Comparison of ENCODE assay signal across 8 mouse cellular contexts in the genomic region with DNA sequence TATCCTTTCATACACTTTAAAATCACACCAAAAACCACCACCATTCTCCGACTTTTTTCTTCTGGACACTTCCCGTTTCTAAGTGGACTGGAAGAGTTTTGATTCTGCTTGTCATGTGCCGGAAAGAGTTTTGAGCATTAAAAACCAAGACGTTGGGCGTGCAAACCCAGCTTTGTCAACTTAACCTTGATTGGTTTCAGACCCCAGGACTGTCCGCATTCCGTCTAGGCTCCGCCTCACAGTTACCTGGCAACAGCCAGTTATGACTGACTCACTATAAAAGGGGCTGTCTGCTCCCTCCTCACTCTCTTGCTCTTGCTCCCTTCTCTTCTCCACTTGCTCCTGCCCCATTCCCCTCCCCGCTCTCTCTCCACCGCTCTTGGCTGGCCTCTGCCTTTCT. TPM values are rescaled to one million over a fixed set of nuclear protein-coding genes. Genes with fewer than 3 reads are reported as not detected.
DNase-seq lines count a peak whose midpoint lies in the region; ATAC-seq and TF ChIP-seq lines count a peak whose summit lies in the region.

No protein-coding gene starts in this region.

- H3K4me2 ChIP-seq in forebrain, embryonic 13.5 days, result peak overlapping the region; percentile 10; the same call in 1 of the 2 replicates
- H3K4me2 ChIP-seq in forebrain, embryonic 14.5 days (ENCODE audit: low read length), result no peak overlapping the region
- no peak overlapping the region; the same call in 1 of the 2 replicates for H3K4me2 ChIP-seq in midbrain, embryonic 12.5 days (replicated peaks)
- no peak overlapping the region for H3K4me2 ChIP-seq in midbrain, embryonic 11.5 days
- peak overlapping the region; percentile 31; the same call in 1 of the 2 replicates for H3K4me2 ChIP-seq in stomach, postnatal 0 days (replicated peaks; ENCODE audit: low read depth)

- H3K27me3 ChIP-seq in forebrain, embryonic 13.5 days, result no peaks in the 10 kb centered on the region
- H3K27me3 ChIP-seq in forebrain, embryonic 14.5 days (replicated peaks; ENCODE audit: control insufficient read depth, insufficient read depth, low read length), result no peaks in the 10 kb centered on the region
- H3K27me3 ChIP-seq in midbrain, embryonic 12.5 days, result no peaks in the 10 kb centered on the region; the same call in 1 of the 2 replicates
- no peaks in the 10 kb centered on the region for H3K27me3 ChIP-seq in midbrain, embryonic 11.5 days (ENCODE audit: control insufficient read depth, insufficient read depth, low read length)
- no peaks in the 10 kb centered on the region for H3K27me3 ChIP-seq in limb, embryonic 10.5 days (ENCODE audit: low read depth, poor library complexity, severe bottlenecking)
- H3K27me3 ChIP-seq in stomach, postnatal 0 days (ENCODE audit: control insufficient read depth, insufficient read depth, low read length), result no peaks in the 10 kb centered on the region

- 37% methylated on average over 10 of the region's 10 CpGs for WGBS in forebrain, embryonic 13.5 days
- 31% methylated on average over 10 of the region's 10 CpGs for WGBS in forebrain, embryonic 14.5 days
- 42% methylated on average over 10 of the region's 10 CpGs for WGBS in midbrain, embryonic 12.5 days
- 38% methylated on average over 10 of the region's 10 CpGs for WGBS in midbrain, embryonic 11.5 days
- WGBS in limb, embryonic 10.5 days, result 33% methylated on average over 10 of the region's 10 CpGs
- WGBS in stomach, postnatal 0 days, result 33% methylated on average over 10 of the region's 10 CpGs

- H3K4me3 ChIP-seq in forebrain, embryonic 13.5 days, result no peak overlapping the region
- no peak overlapping the region for H3K4me3 ChIP-seq in forebrain, embryonic 14.5 days (ENCODE audit: low read depth, low read length)
- H3K4me3 ChIP-seq in midbrain, embryonic 12.5 days, result no peak overlapping the region
- no peak overlapping the region for H3K4me3 ChIP-seq in midbrain, embryonic 11.5 days (ENCODE audit: low read depth, low read length)
- H3K4me3 ChIP-seq in limb, embryonic 10.5 days, result peak overlapping the region; percentile 5; the same call in 1 of the 2 replicates
- H3K4me3 ChIP-seq in stomach, postnatal 0 days (ENCODE audit: low read depth, low read length), result no peak overlapping the region
- no peak overlapping the region for H3K4me3 ChIP-seq in layer of hippocampus, adult 2 months

- H3K9ac ChIP-seq in forebrain, embryonic 13.5 days, result no peak overlapping the region
- H3K9ac ChIP-seq in forebrain, embryonic 14.5 days (ENCODE audit: low read length), result no peak overlapping the region
- no peak overlapping the region for H3K9ac ChIP-seq in midbrain, embryonic 12.5 days (replicated peaks)
- H3K9ac ChIP-seq in midbrain, embryonic 11.5 days (ENCODE audit: low read length), result no peak overlapping the region
- no peak overlapping the region for H3K9ac ChIP-seq in stomach, postnatal 0 days (ENCODE audit: low read length)

- H3K27ac ChIP-seq in forebrain, embryonic 13.5 days, result no peak overlapping the region
- H3K27ac ChIP-seq in forebrain, embryonic 14.5 days (ENCODE audit: low read depth, low read length), result no peak overlapping the region
- H3K27ac ChIP-seq in midbrain, embryonic 12.5 days (replicated peaks), result no peak overlapping the region
- no peak overlapping the region for H3K27ac ChIP-seq in midbrain, embryonic 11.5 days (ENCODE audit: low read depth, low read length)
- no peak overlapping the region for H3K27ac ChIP-seq in limb, embryonic 10.5 days
- no peak overlapping the region for H3K27ac ChIP-seq in stomach, postnatal 0 days (replicated peaks)
- no peak overlapping the region for H3K27ac ChIP-seq in layer of hippocampus, adult 2 months

- H3K4me1 ChIP-seq in forebrain, embryonic 13.5 days, result no peaks in the 10 kb centered on the region
- H3K4me1 ChIP-seq in forebrain, embryonic 14.5 days (ENCODE audit: control insufficient read depth, insufficient read depth, low read length), result no peaks in the 10 kb centered on the region
- no peaks in the 10 kb centered on the region for H3K4me1 ChIP-seq in midbrain, embryonic 12.5 days
- peaks cover 2% of the 10 kb centered on the region; the same call in 1 of the 2 replicates for H3K4me1 ChIP-seq in midbrain, embryonic 11.5 days (ENCODE audit: control insufficient read depth, insufficient read depth, low read length)
- H3K4me1 ChIP-seq in limb, embryonic 10.5 days, result peaks cover 8% of the 10 kb centered on the region; the same call in 1 of the 2 replicates
- no peaks in the 10 kb centered on the region for H3K4me1 ChIP-seq in stomach, postnatal 0 days (replicated peaks; ENCODE audit: control insufficient read depth, insufficient read depth)

- no peaks in the 10 kb centered on the region for H3K9me3 ChIP-seq in forebrain, embryonic 13.5 days (replicated peaks)
- no peaks in the 10 kb centered on the region for H3K9me3 ChIP-seq in forebrain, embryonic 14.5 days (replicated peaks; ENCODE audit: control insufficient read depth, low read length)
- H3K9me3 ChIP-seq in midbrain, embryonic 12.5 days, result no peaks in the 10 kb centered on the region
- H3K9me3 ChIP-seq in midbrain, embryonic 11.5 days (ENCODE audit: control insufficient read depth, low read length), result no peaks in the 10 kb centered on the region
- no peaks in the 10 kb centered on the region for H3K9me3 ChIP-seq in limb, embryonic 10.5 days (replicated peaks)
- no peaks in the 10 kb centered on the region for H3K9me3 ChIP-seq in stomach, postnatal 0 days (ENCODE audit: control insufficient read depth, low read length)

- DNase-seq in forebrain, embryonic 14.5 days (ENCODE audit: low spot score), result no peak
- no peak for DNase-seq in midbrain, embryonic 11.5 days (ENCODE audit: low spot score, missing footprints)
- DNase-seq in limb, embryonic 10.5 days (ENCODE audit: low spot score), result peak; percentile 39
- peak; percentile 32 for DNase-seq in stomach, postnatal 0 days (ENCODE audit: low spot score)
- no peak for DNase-seq in layer of hippocampus, adult 2 months (ENCODE audit: low spot score in 2 of 2)
- DNase-seq in thymus, postnatal 10 days (ENCODE audit: low spot score in 2 of 2), result no peak

- no peak for TF ChIP-seq CTCF in stomach, postnatal 0 days (IDR thresholded peaks at IDR 0.05; ENCODE audit: low read depth)
- TF ChIP-seq CTCF in layer of hippocampus, adult 2 months (conservative IDR thresholded peaks at IDR 0.05), result no peak

- TF ChIP-seq EP300 in stomach, postnatal 0 days (optimal IDR thresholded peaks at IDR 0.05), result no peak

- peaks cover 26% of the 10 kb centered on the region for H3K36me3 ChIP-seq in forebrain, embryonic 13.5 days (ENCODE audit: poor library complexity, severe bottlenecking)
- H3K36me3 ChIP-seq in forebrain, embryonic 14.5 days (ENCODE audit: control insufficient read depth, insufficient read depth, low read length), result peaks cover 21% of the 10 kb centered on the region
- peaks cover 19% of the 10 kb centered on the region for H3K36me3 ChIP-seq in midbrain, embryonic 12.5 days
- peaks cover 5% of the 10 kb centered on the region for H3K36me3 ChIP-seq in midbrain, embryonic 11.5 days (ENCODE audit: control insufficient read depth, insufficient read depth, low read length)
- H3K36me3 ChIP-seq in limb, embryonic 10.5 days, result peaks cover 25% of the 10 kb centered on the region
- peaks cover 5% of the 10 kb centered on the region for H3K36me3 ChIP-seq in stomach, postnatal 0 days (ENCODE audit: control insufficient read depth, insufficient read depth, low read length)

- no peak for ATAC-seq in forebrain, embryonic 13.5 days
- ATAC-seq in forebrain, embryonic 14.5 days, result no peak
- ATAC-seq in midbrain, embryonic 12.5 days (ENCODE audit: low FRiP score, low read depth), result peak; percentile 49
- no peak for ATAC-seq in midbrain, embryonic 11.5 days (ENCODE audit: low FRiP score)
- ATAC-seq in stomach, postnatal 0 days (ENCODE audit: low FRiP score, low TSS enrichment), result peak; percentile 59; the same call in 1 of the 2 replicates

RNA-seq across cellular contexts. Expression of gene Scyl2, which starts 22.6 kb away (rescaled TPM):
- polyA plus RNA-seq in forebrain, embryonic 13.5 days (2015; fragmentation: Nextera tagmentation; extraction: Ambion mirVana), result 10.5 and 10.8 TPM in 2 replicates
- polyA plus RNA-seq in forebrain, embryonic 14.5 days (2014; fragmentation: Nextera tagmentation; extraction: Ambion mirVana), result 17.1 and 20.2 TPM in 2 replicates
- 13.5 and 13.9 TPM in 2 replicates for polyA plus RNA-seq in midbrain, embryonic 12.5 days (2016; fragmentation: Nextera tagmentation; extraction: Ambion mirVana)
- polyA plus RNA-seq in midbrain, embryonic 11.5 days (2014; fragmentation: Nextera tagmentation; extraction: Ambion mirVana), result 26.2 and 31.9 TPM in 2 replicates
- 6.6 and 9.0 TPM in 2 replicates for polyA plus RNA-seq in limb, embryonic 10.5 days (2016; fragmentation: Nextera tagmentation; extraction: Ambion mirVana)
- polyA plus RNA-seq in stomach, postnatal 0 days (2015; fragmentation: Nextera tagmentation; extraction: Ambion mirVana), result 5.0 and 5.3 TPM in 2 replicates
- 10 to 100 TPM; 25.2 to 28.4 TPM for total RNA-seq in layer of hippocampus, adult 2 months (2021)

RNA-seq across cellular contexts. Expression of gene Actr6, which starts 23.4 kb away (rescaled TPM):
- polyA plus RNA-seq in forebrain, embryonic 13.5 days (2015; fragmentation: Nextera tagmentation; extraction: Ambion mirVana), result 58.5 and 60.4 TPM in 2 replicates
- 63.3 and 71.0 TPM in 2 replicates for polyA plus RNA-seq in forebrain, embryonic 14.5 days (2014; fragmentation: Nextera tagmentation; extraction: Ambion mirVana)
- 41.6 and 43.7 TPM in 2 replicates for polyA plus RNA-seq in midbrain, embryonic 12.5 days (2016; fragmentation: Nextera tagmentation; extraction: Ambion mirVana)
- polyA plus RNA-seq in midbrain, embryonic 11.5 days (2014; fragmentation: Nextera tagmentation; extraction: Ambion mirVana), result 42.5 and 47.8 TPM in 2 replicates
- 33.9 and 34.2 TPM in 2 replicates for polyA plus RNA-seq in limb, embryonic 10.5 days (2016; fragmentation: Nextera tagmentation; extraction: Ambion mirVana)
- polyA plus RNA-seq in stomach, postnatal 0 days (2015; fragmentation: Nextera tagmentation; extraction: Ambion mirVana), result 17.1 TPM in 2 replicates
- total RNA-seq in layer of hippocampus, adult 2 months (2021), result 10 to 100 TPM; 24.8 to 25.5 TPM

RNA-seq across cellular contexts. Expression of gene Uhrf1bp1l, which starts 36.1 kb away (rescaled TPM):
- polyA plus RNA-seq in forebrain, embryonic 13.5 days (2015; fragmentation: Nextera tagmentation; extraction: Ambion mirVana), result 24.9 and 27.4 TPM in 2 replicates
- 26.8 and 29.1 TPM in 2 replicates for polyA plus RNA-seq in forebrain, embryonic 14.5 days (2014; fragmentation: Nextera tagmentation; extraction: Ambion mirVana)
- 32.8 and 33.0 TPM in 2 replicates for polyA plus RNA-seq in midbrain, embryonic 12.5 days (2016; fragmentation: Nextera tagmentation; extraction: Ambion mirVana)
- polyA plus RNA-seq in midbrain, embryonic 11.5 days (2014; fragmentation: Nextera tagmentation; extraction: Ambion mirVana), result 28.8 and 30.4 TPM in 2 replicates
- polyA plus RNA-seq in limb, embryonic 10.5 days (2016; fragmentation: Nextera tagmentation; extraction: Ambion mirVana), result 26.0 and 30.1 TPM in 2 replicates
- 13.3 TPM in 2 replicates for polyA plus RNA-seq in stomach, postnatal 0 days (2015; fragmentation: Nextera tagmentation; extraction: Ambion mirVana)
- total RNA-seq in layer of hippocampus, adult 2 months (2021), result 10 to 100 TPM; 72.6 to 81.6 TPM

Comparison
In these comparisons a context has a peak if more than half of its experiments do, and no peak if none do; other contexts are left out.
1. ATAC-seq: peak in midbrain, embryonic 12.5 days (single experiment) and stomach, postnatal 0 days (single experiment); none in forebrain, embryonic 13.5 days (single experiment), forebrain, embryonic 14.5 days (single experiment) and midbrain, embryonic 11.5 days (single experiment).
2. H3K4me2 ChIP-seq: peak in forebrain, embryonic 13.5 days (single experiment) and stomach, postnatal 0 days (single experiment); none in forebrain, embryonic 14.5 days (single experiment), midbrain, embryonic 12.5 days (single experiment) and midbrain, embryonic 11.5 days (single experiment).
3. DNase-seq: peak in limb, embryonic 10.5 days (single experiment) and stomach, postnatal 0 days (single experiment); none in forebrain, embryonic 14.5 days (single experiment), midbrain, embryonic 11.5 days (single experiment), layer of hippocampus, adult 2 months (0 of 2) and thymus, postnatal 10 days (0 of 2).